13 mouse cellular contexts compared by ENCODE assay signal in the genomic region with DNA sequence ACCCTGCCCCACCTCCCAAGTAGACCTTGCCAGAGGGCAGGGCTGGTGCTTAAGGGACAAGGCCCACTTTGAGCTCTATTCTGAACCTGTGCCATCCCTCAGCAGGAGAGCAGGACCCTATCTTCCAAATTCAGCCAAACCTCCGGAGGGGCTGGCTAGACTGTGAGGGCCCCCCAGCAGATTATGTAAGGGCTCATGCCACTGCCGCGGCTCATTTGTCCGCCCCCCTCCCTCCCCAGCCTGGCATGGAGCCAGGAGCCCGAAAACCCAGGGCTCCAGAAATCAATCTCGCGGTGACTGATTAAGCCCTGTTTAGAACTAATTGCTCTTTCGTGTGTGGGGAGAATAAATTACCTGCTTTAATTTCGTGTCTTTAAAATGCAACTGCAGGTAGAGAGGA. TPM values are rescaled to one million over a fixed set of nuclear protein-coding genes. Genes with fewer than 3 reads are reported as not detected.
DNase-seq lines count a peak whose midpoint lies in the region; ATAC-seq lines count a peak whose summit lies in the region.
"Had no signal": no experiment of that assay in that cellular context is flagged by ENCODE, and none has a peak within 500 bp of the region (broad histone marks: within the 10 kb centered on the region; RNA-seq: fewer than 3 reads in every experiment).

No protein-coding gene starts in this region.

- peak; percentile 1 for DNase-seq in adrenal gland, adult 2 months
- no peak for DNase-seq in adrenal gland, adult 18-20 months (ENCODE audit: low spot score in 2 of 2)
- peak; percentile 59 for DNase-seq in left cerebral cortex, postnatal 4 days
- DNase-seq in left cerebral cortex, adult 8-10 months (ENCODE audit: low spot score in 2 of 2), result no peak
- peak; percentile 71 for DNase-seq in hindbrain, embryonic 14.5 days (ENCODE audit: low spot score)
- DNase-seq in adipocyte (ENCODE audit: low spot score), result no peak
- no peak for DNase-seq in ovary, adult 18-20 months (ENCODE audit: low spot score)
- DNase-seq: adrenal gland, postnatal 14 days; lung, postnatal 36 days had no signal

- H3K27me3 ChIP-seq in hindbrain, embryonic 14.5 days (ENCODE audit: control insufficient read depth, insufficient read depth, low read length), result peaks cover 63% of the 10 kb centered on the region
- peaks cover 92% of the 10 kb centered on the region for H3K27me3 ChIP-seq in neural tube, embryonic 13.5 days

- no peak overlapping the region for H3K9ac ChIP-seq in hindbrain, embryonic 14.5 days
- peak overlapping the region; percentile 47; the same call in 1 of the 2 replicates for H3K9ac ChIP-seq in neural tube, embryonic 13.5 days

- no peaks in the 10 kb centered on the region for H3K36me3 ChIP-seq in hindbrain, embryonic 14.5 days (replicated peaks; ENCODE audit: control insufficient read depth, insufficient read depth)
- no peaks in the 10 kb centered on the region; the same call in 1 of the 2 replicates for H3K36me3 ChIP-seq in neural tube, embryonic 13.5 days
- H3K36me3 ChIP-seq: heart, embryonic 12.5 days had no signal

- H3K27ac ChIP-seq in hindbrain, embryonic 14.5 days, result no peak overlapping the region
- peak overlapping the region; percentile 52 for H3K27ac ChIP-seq in neural tube, embryonic 13.5 days (replicated peaks)

- H3K9me3 ChIP-seq in hindbrain, embryonic 14.5 days (ENCODE audit: control insufficient read depth, low read length), result no peaks in the 10 kb centered on the region
- H3K9me3 ChIP-seq in neural tube, embryonic 13.5 days, result no peaks in the 10 kb centered on the region
- H3K9me3 ChIP-seq: heart, embryonic 12.5 days had no signal

- H3K4me1 ChIP-seq in hindbrain, embryonic 14.5 days (replicated peaks; ENCODE audit: control insufficient read depth, insufficient read depth, low read length), result peaks cover 42% of the 10 kb centered on the region
- peaks cover 74% of the 10 kb centered on the region for H3K4me1 ChIP-seq in neural tube, embryonic 13.5 days (replicated peaks)

- peak overlapping the region; percentile 25; the same call in 1 of the 2 replicates for H3K4me2 ChIP-seq in hindbrain, embryonic 14.5 days (replicated peaks)
- peak overlapping the region; percentile 58 for H3K4me2 ChIP-seq in neural tube, embryonic 13.5 days

- intact Hi-C loops in left cerebral cortex, postnatal 4 days (cut with DNase I), result no loop called here

- 11% methylated on average over 9 of the region's 9 CpGs for WGBS in hindbrain, embryonic 14.5 days
- WGBS in neural tube, embryonic 13.5 days, result 5% methylated on average over 9 of the region's 9 CpGs

- ATAC-seq in hindbrain, embryonic 14.5 days (ENCODE audit: low FRiP score), result no peak
- ATAC-seq in neural tube, embryonic 13.5 days (ENCODE audit: low read depth), result peak; percentile 29

- no peak overlapping the region for H3K4me3 ChIP-seq in hindbrain, embryonic 14.5 days (replicated peaks; ENCODE audit: low read length)
- H3K4me3 ChIP-seq in neural tube, embryonic 13.5 days, result no peak overlapping the region

RNA-seq across cellular contexts. Expression of a gene that starts 17.7 kb away (rescaled TPM):
- total RNA-seq in adrenal gland, adult 2 months (2021), result 1 to 10 TPM in 1 of 2 experiments, under 1 TPM in 1; 0.58 to 2.8 TPM
- polyA plus RNA-seq in adrenal gland, adult 2 months (2012; rRNA removed), result 2.2 and 3.6 TPM in 2 replicates
- under 1 TPM; 0.40 to 0.64 TPM for total RNA-seq in adrenal gland, adult 18-20 months (2021)
- total RNA-seq in left cerebral cortex, postnatal 4 days (2021), result 10 to 100 TPM; 45.7 to 46.8 TPM
- 10 to 100 TPM; 12.3 to 15.1 (median 13.7) TPM for total RNA-seq in left cerebral cortex, adult 8-10 months (2022)
- polyA plus RNA-seq in hindbrain, embryonic 14.5 days (2014; fragmentation: Nextera tagmentation; extraction: Ambion mirVana), result 1.0 and 1.4 TPM in 2 replicates
- polyA plus RNA-seq in neural tube, embryonic 13.5 days (2015; fragmentation: Nextera tagmentation; extraction: Ambion mirVana), result 0.62 and 1.0 TPM in 2 replicates
- total RNA-seq: common myeloid progenitor, adult 5-6 weeks had no signal
- polyA plus RNA-seq: liver, embryonic 16.5 days had no signal

Comparison
In these comparisons a context has a peak if more than half of its experiments do, and no peak if none do; other contexts are left out.
1. DNase-seq: peak in adrenal gland, adult 2 months (single experiment), left cerebral cortex, postnatal 4 days (single experiment) and hindbrain, embryonic 14.5 days (single experiment); none in adrenal gland, adult 18-20 months (0 of 2), left cerebral cortex, adult 8-10 months (0 of 2), adipocyte (single experiment) and ovary, adult 18-20 months (single experiment).